ENCODE assay signal across 29 mouse cellular contexts in the genomic region with DNA sequence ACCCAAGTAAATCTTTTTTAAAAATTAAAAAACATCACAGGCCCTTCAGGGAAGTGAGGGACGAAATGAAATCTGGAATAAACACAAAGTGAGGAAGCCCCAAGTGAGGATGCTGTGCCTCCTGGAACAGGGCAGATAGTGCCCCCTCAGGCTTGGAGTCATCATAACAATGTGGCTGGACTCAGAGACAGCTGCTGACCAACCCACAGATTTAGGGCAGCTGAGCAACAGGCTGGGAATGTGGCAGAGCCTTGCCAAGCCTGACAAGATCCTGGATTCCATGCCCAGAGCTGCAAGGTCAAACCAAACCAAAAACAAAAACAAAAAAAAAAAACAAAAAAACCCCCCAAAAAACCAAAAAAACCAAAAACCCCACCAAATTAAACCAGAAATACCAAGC. TPM values are rescaled to one million over a fixed set of nuclear protein-coding genes. Genes with fewer than 3 reads are reported as not detected.
"Had no signal": no experiment of that assay in that cellular context is flagged by ENCODE, and none has a peak within 500 bp of the region (broad histone marks: within the 10 kb centered on the region; RNA-seq: fewer than 3 reads in every experiment).

No protein-coding gene starts in this region.

- H3K4me2 ChIP-seq: limb, embryonic 13.5 days; liver, embryonic 12.5 days; liver, embryonic 15.5 days; midbrain, embryonic 13.5 days had no signal

- H3K27me3 ChIP-seq: limb, embryonic 13.5 days; liver, embryonic 12.5 days; liver, embryonic 15.5 days; midbrain, embryonic 13.5 days had no signal

- DNase-seq: kidney, adult 9 months; kidney, postnatal 25 days; layer of hippocampus, adult 9-11 months; liver; lung, adult 18-20 months; right cerebral cortex, postnatal 4 days; thymus, postnatal 25 days had no signal

- H3K9ac ChIP-seq: limb, embryonic 13.5 days; liver, embryonic 12.5 days; liver, embryonic 15.5 days; midbrain, embryonic 13.5 days had no signal

- H3K27ac ChIP-seq: kidney, postnatal 0 days; layer of hippocampus, adult 2 months; limb, embryonic 10.5 days; limb, embryonic 13.5 days; liver, embryonic 12.5 days; liver, embryonic 15.5 days; macrophage; midbrain, embryonic 10.5 days; midbrain, embryonic 13.5 days; stomach, postnatal 0 days had no signal

- ATAC-seq: liver, embryonic 12.5 days; midbrain, embryonic 13.5 days; midbrain, embryonic 16.5 days had no signal

- H3K9me3 ChIP-seq: limb, embryonic 10.5 days; limb, embryonic 13.5 days; liver, embryonic 15.5 days; midbrain, embryonic 13.5 days had no signal

- H3K4me1 ChIP-seq: limb, embryonic 10.5 days; limb, embryonic 13.5 days; liver, embryonic 12.5 days; liver, embryonic 15.5 days; midbrain, embryonic 10.5 days; midbrain, embryonic 13.5 days had no signal

- H3K4me3 ChIP-seq: layer of hippocampus, adult 2 months; limb, embryonic 10.5 days; limb, embryonic 13.5 days; liver, embryonic 12.5 days; liver, embryonic 15.5 days; midbrain, embryonic 10.5 days; midbrain, embryonic 13.5 days had no signal

RNA-seq across cellular contexts. Expression of a gene that starts 12.4 kb away (rescaled TPM):
- total RNA-seq: layer of hippocampus, adult 2 months; layer of hippocampus, postnatal 25 days; left cerebral cortex, adult 18-20 months; left cerebral cortex, postnatal 25 days; megakaryocyte, adult 5-6 weeks; monocyte, adult 5-6 weeks had no signal
- polyA plus RNA-seq: kidney, postnatal 0 days; large intestine, adult 2 months; limb, embryonic 10.5 days; limb, embryonic 13.5 days; liver, embryonic 12.5 days; liver, embryonic 15.5 days; macrophage; midbrain, embryonic 10.5 days; midbrain, embryonic 13.5 days; midbrain, embryonic 16.5 days; neural tube, embryonic 11.5 days; neural tube, embryonic 14.5 days; stomach, embryonic 14.5 days had no signal

RNA-seq across cellular contexts. Expression of a gene that starts 21.0 kb away (rescaled TPM):
- total RNA-seq: layer of hippocampus, adult 2 months; layer of hippocampus, postnatal 25 days; left cerebral cortex, adult 18-20 months; left cerebral cortex, postnatal 25 days; megakaryocyte, adult 5-6 weeks had no signal
- polyA plus RNA-seq: kidney, postnatal 0 days; large intestine, adult 2 months; limb, embryonic 10.5 days; limb, embryonic 13.5 days; liver, embryonic 12.5 days; liver, embryonic 15.5 days; lung, embryonic 16.5 days; macrophage; midbrain, embryonic 10.5 days; midbrain, embryonic 13.5 days; midbrain, embryonic 16.5 days; neural tube, embryonic 11.5 days; neural tube, embryonic 14.5 days; stomach, embryonic 14.5 days; thymus, postnatal 0 days had no signal
